Mouse (Mus musculus): ENCODE data around the gene Gm1043. TPM values are rescaled to one million over a fixed set of nuclear protein-coding genes. Genes with fewer than 3 reads are reported as not detected.
A peak's percentile ranks its signal among the peaks of the same experiment; 100 is the strongest.

The Gm1043 gene
- polyA plus RNA-seq, 1 experiment from 2014 or later: 4.3 TPM

DNA sequence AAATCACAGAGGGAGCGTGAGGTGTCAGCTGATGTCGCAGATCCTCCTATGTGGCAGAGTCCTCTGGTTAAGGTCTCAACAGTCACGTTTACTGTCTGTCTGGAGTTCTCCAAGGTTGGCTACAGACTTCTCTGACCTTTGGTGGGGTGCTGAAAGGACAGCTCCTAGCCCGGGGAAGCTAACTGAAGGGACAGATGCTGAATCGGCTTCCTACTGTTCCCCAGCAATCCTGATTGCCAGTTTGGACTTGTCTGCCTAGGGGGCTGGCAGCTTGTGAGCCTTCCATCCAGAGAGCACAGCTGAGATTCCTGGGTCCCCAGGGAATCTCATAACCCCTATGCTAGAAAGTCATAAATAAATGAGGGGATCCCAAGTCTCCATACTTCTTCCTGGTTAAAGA, 155.4 kb downstream of the Gm1043 start:
- 5% methylated on average over 5 of the region's 5 CpGs for WGBS
- no peaks in the 10 kb centered on the region for H3K9me3 ChIP-seq (ENCODE audit: control insufficient read depth, low read length)
- peaks cover 36% of the 10 kb centered on the region for H3K4me1 ChIP-seq (replicated peaks; ENCODE audit: control insufficient read depth, insufficient read depth, low read length)
- no peak overlapping the region for H3K9ac ChIP-seq (replicated peaks; ENCODE audit: low read depth, low read length)
- H3K4me3 ChIP-seq (replicated peaks; ENCODE audit: low read length): no peak overlapping the region
- no peak for ATAC-seq
- H3K27me3 ChIP-seq (replicated peaks; ENCODE audit: control insufficient read depth, insufficient read depth, low read length): peaks cover 17% of the 10 kb centered on the region
- H3K27ac ChIP-seq (ENCODE audit: low read length): no peak overlapping the region
- no peaks in the 10 kb centered on the region for H3K36me3 ChIP-seq (ENCODE audit: control insufficient read depth, insufficient read depth)
- H3K4me2 ChIP-seq (ENCODE audit: low read length): no peak overlapping the region

GRCm38 (mm10) chr5:37241224-37241623, 156.1 kb downstream of the Gm1043 start:
- no peaks in the 10 kb centered on the region for H3K36me3 ChIP-seq (ENCODE audit: control insufficient read depth, insufficient read depth)
- peak overlapping the region; percentile 68 for H3K4me2 ChIP-seq (ENCODE audit: low read length)
- peak; percentile 5 for ATAC-seq
- peak overlapping the region; percentile 38 for H3K27ac ChIP-seq (ENCODE audit: low read length)
- peak overlapping the region; percentile 72 for H3K9ac ChIP-seq (replicated peaks; ENCODE audit: low read depth, low read length)
- no peaks in the 10 kb centered on the region for H3K9me3 ChIP-seq (ENCODE audit: control insufficient read depth, low read length)
- peak overlapping the region; percentile 58 for H3K4me3 ChIP-seq (replicated peaks; ENCODE audit: low read length)
- H3K4me1 ChIP-seq (replicated peaks; ENCODE audit: control insufficient read depth, insufficient read depth, low read length): peaks cover 36% of the 10 kb centered on the region
- H3K27me3 ChIP-seq (replicated peaks; ENCODE audit: control insufficient read depth, insufficient read depth, low read length): peaks cover 17% of the 10 kb centered on the region
- 11% methylated on average over 9 of the region's 9 CpGs for WGBS

GRCm38 (mm10) chr5:37241651-37242151, 156.5 kb downstream of the Gm1043 start, which contains the start of gene Crmp1:
TSS of gene Crmp1 (plus strand) at chr5:37241940.
- WGBS: under 1% methylated on average over 25 of the region's 56 CpGs
- Histone ChIP-seq H3K27ac (ENCODE audit: low read length) (peak within 1 kb of the TSS; percentile 38), H3K4me1 (replicated peaks; ENCODE audit: control insufficient read depth, insufficient read depth, low read length) (peaks cover 36% of the 10 kb centered on the region), H3K4me3 (replicated peaks; ENCODE audit: low read length) (peak within 1 kb of the TSS; percentile 58), H3K36me3 (ENCODE audit: control insufficient read depth, insufficient read depth) (no peaks in the 10 kb centered on the region), H3K9ac (replicated peaks; ENCODE audit: low read depth, low read length) (peak within 1 kb of the TSS; percentile 72), H3K27me3 (replicated peaks; ENCODE audit: control insufficient read depth, insufficient read depth, low read length) (peaks cover 17% of the 10 kb centered on the region), H3K4me2 (ENCODE audit: low read length) (peak within 1 kb of the TSS; percentile 68), H3K9me3 (ENCODE audit: control insufficient read depth, low read length) (no peaks in the 10 kb centered on the region)
- ATAC-seq: peak; percentile 55

- peaks cover 38% of the 10 kb centered on the region for H3K4me1 ChIP-seq (replicated peaks; ENCODE audit: control insufficient read depth, insufficient read depth, low read length)
- peaks cover 17% of the 10 kb centered on the region for H3K27me3 ChIP-seq (replicated peaks; ENCODE audit: control insufficient read depth, insufficient read depth, low read length)
- peak overlapping the region; percentile 68 for H3K4me2 ChIP-seq (ENCODE audit: low read length)
- no peak for ATAC-seq
- H3K36me3 ChIP-seq (ENCODE audit: control insufficient read depth, insufficient read depth): no peaks in the 10 kb centered on the region
- H3K4me3 ChIP-seq (replicated peaks; ENCODE audit: low read length): peak overlapping the region; percentile 58
- no peaks in the 10 kb centered on the region for H3K9me3 ChIP-seq (ENCODE audit: control insufficient read depth, low read length)
- 8% methylated on average over 44 of the region's 44 CpGs for WGBS
- H3K9ac ChIP-seq (replicated peaks; ENCODE audit: low read depth, low read length): peak overlapping the region; percentile 72
- H3K27ac ChIP-seq (ENCODE audit: low read length): no peak overlapping the region
Observed at GRCm38 (mm10) chr5:37242360-37243168, 157.4 kb downstream of the Gm1043 start.

- Histone ChIP-seq H3K27ac (ENCODE audit: low read length) (peak overlapping the region; percentile 61), H3K36me3 (ENCODE audit: control insufficient read depth, insufficient read depth) (no peaks in the 10 kb centered on the region), H3K4me1 (replicated peaks; ENCODE audit: control insufficient read depth, insufficient read depth, low read length) (peaks cover 46% of the 10 kb centered on the region), H3K4me2 (ENCODE audit: low read length) (peak overlapping the region; percentile 68), H3K9me3 (ENCODE audit: control insufficient read depth, low read length) (no peaks in the 10 kb centered on the region), H3K27me3 (replicated peaks; ENCODE audit: control insufficient read depth, insufficient read depth, low read length) (peaks cover 17% of the 10 kb centered on the region), H3K9ac (replicated peaks; ENCODE audit: low read depth, low read length) (peak overlapping the region; percentile 44), H3K4me3 (replicated peaks; ENCODE audit: low read length) (peak overlapping the region; percentile 58)
- 2% methylated on average over 19 of the region's 19 CpGs for WGBS
- ATAC-seq: no peak
Observed at GRCm38 (mm10) chr5:37243169-37243886, 158.2 kb downstream of the Gm1043 start.

- Histone ChIP-seq H3K4me3 (replicated peaks; ENCODE audit: low read length) (peak overlapping the region; percentile 58), H3K4me1 (replicated peaks; ENCODE audit: control insufficient read depth, insufficient read depth, low read length) (peaks cover 54% of the 10 kb centered on the region), H3K27me3 (replicated peaks; ENCODE audit: control insufficient read depth, insufficient read depth, low read length) (peaks cover 17% of the 10 kb centered on the region), H3K4me2 (ENCODE audit: low read length) (peak overlapping the region; percentile 68), H3K27ac (ENCODE audit: low read length) (peak overlapping the region; percentile 61), H3K9me3 (ENCODE audit: control insufficient read depth, low read length) (no peaks in the 10 kb centered on the region), H3K9ac (replicated peaks; ENCODE audit: low read depth, low read length) (peak overlapping the region; percentile 44), H3K36me3 (ENCODE audit: control insufficient read depth, insufficient read depth) (no peaks in the 10 kb centered on the region)
- whole genome bisulfite sequencing: 2% methylated on average over 13 of the region's 13 CpGs
- peak; percentile 3; the same call in 1 of the 2 replicates for ATAC-seq
Observed at GRCm38 (mm10) chr5:37244161-37244560, 159.0 kb downstream of the Gm1043 start.

GRCm38 (mm10) chr5:37244666-37245242, 159.6 kb downstream of the Gm1043 start:
- H3K4me1 ChIP-seq (replicated peaks; ENCODE audit: control insufficient read depth, insufficient read depth, low read length): peaks cover 60% of the 10 kb centered on the region

DNA sequence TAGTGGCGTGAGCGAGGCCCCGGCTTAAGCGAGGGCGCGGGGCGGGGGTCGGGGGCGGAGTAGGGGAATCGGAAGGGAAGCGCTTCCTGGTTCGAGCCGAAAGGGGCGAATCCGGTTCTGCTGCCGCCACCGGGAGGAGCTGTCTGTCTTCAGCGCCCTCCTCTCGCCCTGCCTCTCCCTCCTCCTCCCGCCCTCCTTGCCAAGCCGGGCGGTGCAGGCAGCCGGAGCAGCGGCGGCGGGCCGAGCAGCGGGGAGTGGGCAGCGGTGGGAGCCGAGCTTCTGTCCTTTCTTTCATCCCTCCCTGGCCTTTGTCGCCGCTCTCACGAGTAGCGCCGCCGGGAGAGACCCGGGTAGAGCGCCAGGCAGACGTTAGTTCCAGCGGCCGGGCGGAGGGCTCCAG, 160.5 kb downstream of the Gm1043 start:
- peak; percentile 77 for ATAC-seq
- H3K27ac ChIP-seq (ENCODE audit: low read length): peak overlapping the region; percentile 93
- H3K4me2 ChIP-seq (ENCODE audit: low read length): peak overlapping the region; percentile 68
- no peaks in the 10 kb centered on the region for H3K9me3 ChIP-seq (ENCODE audit: control insufficient read depth, low read length)
- peak overlapping the region; percentile 79 for H3K9ac ChIP-seq (replicated peaks; ENCODE audit: low read depth, low read length)
- no peaks in the 10 kb centered on the region for H3K36me3 ChIP-seq (ENCODE audit: control insufficient read depth, insufficient read depth)
- peaks cover 9% of the 10 kb centered on the region; the same call in 1 of the 2 replicates for H3K27me3 ChIP-seq (replicated peaks; ENCODE audit: control insufficient read depth, insufficient read depth, low read length)
- H3K4me1 ChIP-seq (replicated peaks; ENCODE audit: control insufficient read depth, insufficient read depth, low read length): peaks cover 67% of the 10 kb centered on the region
- H3K4me3 ChIP-seq (replicated peaks; ENCODE audit: low read length): peak overlapping the region; percentile 58
- WGBS: under 1% methylated on average over 28 of the region's 42 CpGs

More at GRCm38 (mm10) chr5:37244666-37245242, 159.6 kb downstream of the Gm1043 start:
- peak overlapping the region; percentile 93 for H3K27ac ChIP-seq (ENCODE audit: low read length)
- H3K9me3 ChIP-seq (ENCODE audit: control insufficient read depth, low read length): no peaks in the 10 kb centered on the region
- H3K36me3 ChIP-seq (ENCODE audit: control insufficient read depth, insufficient read depth): no peaks in the 10 kb centered on the region
- H3K4me3 ChIP-seq (replicated peaks; ENCODE audit: low read length): peak overlapping the region; percentile 58
- peaks cover 13% of the 10 kb centered on the region for H3K27me3 ChIP-seq (replicated peaks; ENCODE audit: control insufficient read depth, insufficient read depth, low read length)
- H3K9ac ChIP-seq (replicated peaks; ENCODE audit: low read depth, low read length): peak overlapping the region; percentile 79
- 38% methylated on average over 9 of the region's 9 CpGs for WGBS
- peak overlapping the region; percentile 68 for H3K4me2 ChIP-seq (ENCODE audit: low read length)
- ATAC-seq: no peak

Data from forebrain, embryonic 16.5 days (tissue).